Mouse (Mus musculus): ENCODE results near the gene Qsox1. TPM values are rescaled to one million over a fixed set of nuclear protein-coding genes. Genes with fewer than 3 reads are reported as not detected.
A peak's percentile ranks its signal among the peaks of the same experiment; 100 is the strongest.

The Qsox1 gene
- polyA plus RNA-seq, 1 experiment from 2014 or later: 15.8 TPM

DNA sequence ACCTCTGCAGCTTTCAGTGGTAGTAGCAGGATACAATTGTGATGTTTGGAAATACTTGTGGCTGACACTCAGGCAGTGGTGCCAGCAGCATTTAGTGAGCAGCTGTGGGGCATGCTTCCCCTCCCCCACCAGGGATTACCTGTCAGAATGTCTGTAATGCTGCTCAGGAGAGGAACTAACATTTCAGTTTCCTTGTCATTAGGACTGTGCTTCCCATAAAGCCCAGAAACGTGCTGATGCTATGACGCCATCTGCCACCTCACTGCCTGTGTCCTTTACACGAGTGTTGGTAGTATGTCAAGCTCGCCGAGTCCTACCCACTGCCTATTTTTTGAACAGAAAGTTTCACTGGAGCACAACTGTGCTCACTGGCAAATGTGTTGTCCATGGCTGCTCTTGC is 8.0 kb upstream of the Qsox1 start:
- no peak overlapping the region for H3K27ac ChIP-seq
- no peaks in the 10 kb centered on the region for H3K36me3 ChIP-seq (replicated peaks)
- H3K4me1 ChIP-seq: no peaks in the 10 kb centered on the region
- H3K27me3 ChIP-seq (ENCODE audit: poor library complexity, severe bottlenecking): no peaks in the 10 kb centered on the region
- H3K9me3 ChIP-seq: no peaks in the 10 kb centered on the region
- WGBS: 90% methylated on average over 5 of the region's 5 CpGs
- no peak overlapping the region for H3K4me3 ChIP-seq
- DNase-seq (ENCODE audit: extremely low spot score, low spot score): no peak

DNA sequence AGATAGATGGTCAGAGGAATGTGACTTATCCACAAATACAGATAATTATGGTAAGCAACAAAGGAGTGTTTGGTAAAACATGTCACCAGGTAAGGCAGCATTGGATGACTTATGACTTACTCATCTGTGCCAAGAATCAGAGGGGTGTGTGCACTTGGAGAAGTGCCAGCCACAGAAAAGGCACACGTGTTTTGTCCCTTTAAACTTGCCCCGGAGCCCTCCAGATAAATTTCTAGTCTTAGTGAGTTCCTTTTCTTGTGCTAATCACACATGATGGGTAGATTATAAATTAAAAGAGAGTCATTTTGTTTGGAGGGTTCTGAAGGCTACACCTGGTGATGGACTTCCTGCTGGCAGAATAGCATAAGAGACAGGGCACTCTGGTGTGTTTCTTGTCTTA is 3.5 kb upstream of the Qsox1 start:
- Histone ChIP-seq H3K27ac (no peak overlapping the region), H3K36me3 (replicated peaks) (no peaks in the 10 kb centered on the region), H3K4me3 (no peak overlapping the region), H3K4me1 (peaks cover 16% of the 10 kb centered on the region), H3K27me3 (ENCODE audit: poor library complexity, severe bottlenecking) (peaks cover 30% of the 10 kb centered on the region), H3K9me3 (no peaks in the 10 kb centered on the region)
- 80% methylated on average over 2 of the region's 2 CpGs for WGBS
- no peak for DNase-seq (ENCODE audit: extremely low spot score, low spot score)

DNA sequence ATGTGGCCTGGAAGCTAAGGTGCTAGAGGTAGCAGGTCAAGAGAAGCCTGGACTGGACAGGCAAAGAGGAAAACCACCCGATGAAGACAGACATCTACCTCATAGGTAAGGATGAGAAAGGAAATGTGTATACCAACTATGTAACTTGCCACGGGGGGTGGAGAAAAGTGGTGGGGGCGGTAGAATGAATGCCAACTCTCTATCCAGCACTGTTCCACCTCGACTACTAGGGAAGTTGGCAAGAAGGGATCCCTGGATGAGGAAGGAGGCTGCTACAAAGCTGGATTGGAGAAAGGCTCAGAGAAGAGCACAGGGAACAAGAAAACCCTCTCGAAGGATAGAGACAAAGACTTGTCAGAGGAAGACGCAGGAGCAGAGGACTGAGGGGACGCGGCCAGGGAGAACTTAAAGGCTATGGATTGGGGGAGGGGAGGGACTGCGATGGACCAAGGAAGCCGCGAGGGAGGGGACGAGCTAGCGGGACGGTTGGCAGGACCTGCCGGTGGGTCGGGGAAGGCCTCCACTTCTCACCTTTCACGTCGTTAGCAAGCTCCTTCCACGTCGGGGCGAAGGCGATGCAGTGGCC is 601 bp downstream of the Qsox1 start:
- 4% methylated on average over 22 of the region's 22 CpGs for WGBS
- Histone ChIP-seq H3K9me3 (no peaks in the 10 kb centered on the region), H3K36me3 (replicated peaks) (no peaks in the 10 kb centered on the region), H3K4me1 (peaks cover 28% of the 10 kb centered on the region), H3K4me3 (peak overlapping the region; percentile 87), H3K27ac (peak overlapping the region; percentile 85), H3K27me3 (ENCODE audit: poor library complexity, severe bottlenecking) (peaks cover 36% of the 10 kb centered on the region)
- no peak for DNase-seq (ENCODE audit: extremely low spot score, low spot score)

DNA sequence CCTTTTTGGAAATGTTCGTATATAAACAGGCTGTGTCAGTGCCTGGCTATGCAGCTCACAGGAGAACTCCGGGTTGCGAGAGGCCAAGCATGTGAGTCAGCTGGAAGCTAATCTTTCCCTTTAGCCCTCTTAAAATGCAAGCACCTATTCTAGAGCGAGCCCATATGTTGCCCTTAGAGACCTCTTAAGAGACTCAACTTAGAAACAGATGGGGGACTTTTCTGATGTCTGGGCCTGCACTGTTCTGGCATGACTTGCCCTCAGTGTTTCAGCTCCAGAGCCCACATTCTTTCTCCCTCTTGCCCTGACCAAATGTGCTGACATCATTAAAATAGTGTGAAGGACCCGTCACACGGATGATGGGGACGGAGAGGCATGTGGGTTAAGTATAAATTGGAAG is 2.1 kb downstream of the Qsox1 start:
- Histone ChIP-seq H3K36me3 (replicated peaks) (no peaks in the 10 kb centered on the region), H3K4me1 (peaks cover 28% of the 10 kb centered on the region), H3K27ac (no peak overlapping the region), H3K9me3 (no peaks in the 10 kb centered on the region), H3K27me3 (ENCODE audit: poor library complexity, severe bottlenecking) (peaks cover 36% of the 10 kb centered on the region), H3K4me3 (no peak overlapping the region)
- WGBS: 76% methylated on average over 7 of the region's 7 CpGs
- no peak for DNase-seq (ENCODE audit: extremely low spot score, low spot score)

DNA sequence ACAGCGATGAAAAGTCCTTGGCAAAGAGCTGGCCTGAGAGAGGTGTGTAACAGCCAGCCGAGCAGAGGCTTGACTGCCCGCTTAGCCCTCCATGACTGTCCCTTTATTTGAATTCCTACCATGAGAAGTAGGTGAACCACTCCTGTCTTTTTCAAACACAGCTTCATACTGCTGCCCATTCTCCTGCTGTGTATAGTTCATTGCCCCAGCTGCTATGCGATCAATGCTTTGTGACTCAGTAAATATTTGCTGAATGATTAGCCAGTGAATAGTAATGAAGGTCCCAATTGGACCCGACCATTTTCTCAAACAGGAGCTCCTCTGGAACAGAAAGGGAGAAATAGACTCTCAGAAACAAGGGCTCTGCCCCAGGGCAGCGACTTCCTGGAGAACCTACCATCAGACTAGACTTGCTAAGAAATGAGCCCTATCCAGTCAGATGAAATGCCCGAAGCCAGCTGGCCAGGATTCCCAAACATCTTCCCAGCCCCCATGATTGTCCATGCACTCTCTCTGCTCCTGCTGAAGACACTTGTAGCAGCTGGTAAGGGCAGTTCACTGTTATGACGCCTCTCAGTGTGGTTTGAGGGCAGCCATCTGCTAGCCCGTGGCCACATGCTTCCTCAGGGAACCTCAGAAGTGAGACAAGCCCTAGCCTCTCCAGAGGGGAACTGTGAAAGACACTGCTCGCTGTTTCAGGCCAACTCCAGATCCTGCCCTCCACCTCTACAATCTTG is 2.8 kb downstream of the Qsox1 start:
- peaks cover 35% of the 10 kb centered on the region for H3K27me3 ChIP-seq (ENCODE audit: poor library complexity, severe bottlenecking)
- WGBS: 83% methylated on average over 10 of the region's 10 CpGs
- peaks cover 28% of the 10 kb centered on the region for H3K4me1 ChIP-seq
- no peak overlapping the region for H3K4me3 ChIP-seq
- no peaks in the 10 kb centered on the region for H3K36me3 ChIP-seq (replicated peaks)
- H3K27ac ChIP-seq: no peak overlapping the region
- no peak for DNase-seq (ENCODE audit: extremely low spot score, low spot score)
- H3K9me3 ChIP-seq: no peaks in the 10 kb centered on the region

DNA sequence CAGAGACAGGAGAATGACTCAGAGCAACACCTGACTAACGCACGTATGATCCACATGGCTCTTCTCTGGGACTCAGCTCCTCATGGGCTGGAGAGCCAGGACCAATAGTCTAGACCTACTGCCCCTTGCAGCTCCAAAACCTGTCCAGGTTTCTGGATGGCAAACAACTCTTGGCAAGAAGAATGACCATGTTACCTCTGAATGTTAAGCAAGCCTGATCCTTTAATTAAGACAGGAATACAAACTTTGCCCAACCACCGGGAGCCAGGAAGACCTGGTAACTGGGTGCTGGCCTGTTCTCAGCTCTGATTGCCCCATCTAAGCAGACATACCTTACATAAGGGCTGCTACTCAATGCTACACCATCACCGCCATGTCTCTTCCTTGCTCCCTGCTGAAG is 4.4 kb downstream of the Qsox1 start:
- Histone ChIP-seq H3K36me3 (replicated peaks) (peaks cover 2% of the 10 kb centered on the region; the same call in 1 of the 2 replicates), H3K9me3 (no peaks in the 10 kb centered on the region), H3K27ac (no peak overlapping the region), H3K4me1 (peaks cover 27% of the 10 kb centered on the region), H3K4me3 (no peak overlapping the region), H3K27me3 (ENCODE audit: poor library complexity, severe bottlenecking) (peaks cover 19% of the 10 kb centered on the region)
- no peak for DNase-seq (ENCODE audit: extremely low spot score, low spot score)
- 98% methylated on average over 4 of the region's 4 CpGs for WGBS

DNA sequence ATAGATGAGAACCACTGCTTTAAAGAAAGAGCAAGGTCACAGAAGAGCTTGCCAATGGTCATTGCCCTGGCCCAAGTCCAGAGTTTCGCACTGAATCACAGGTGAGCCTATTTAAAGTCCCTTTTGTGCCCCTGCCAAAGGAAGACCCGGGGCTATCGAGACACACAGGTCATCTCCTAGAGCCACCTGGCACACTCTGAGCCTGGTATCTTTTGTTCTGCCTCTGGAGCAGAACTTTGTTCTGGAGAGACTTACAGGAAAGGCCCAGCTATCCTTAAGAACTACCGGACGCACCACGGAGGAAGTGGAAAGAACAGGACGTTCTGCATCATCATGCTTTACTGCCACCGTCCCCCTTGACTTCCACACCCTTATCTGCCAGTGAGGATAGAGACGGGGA is 7.1 kb downstream of the Qsox1 start:
- WGBS: 96% methylated on average over 9 of the region's 9 CpGs
- Histone ChIP-seq H3K27me3 (ENCODE audit: poor library complexity, severe bottlenecking) (0 out of 2 replicates have a peak, but pooled peaks cover under 1% of the 10 kb centered on the region), H3K4me1 (peaks cover 8% of the 10 kb centered on the region), H3K36me3 (replicated peaks) (peaks cover 16% of the 10 kb centered on the region), H3K9me3 (no peaks in the 10 kb centered on the region), H3K4me3 (no peak overlapping the region), H3K27ac (no peak overlapping the region)
- DNase-seq (ENCODE audit: extremely low spot score, low spot score): no peak

DNA sequence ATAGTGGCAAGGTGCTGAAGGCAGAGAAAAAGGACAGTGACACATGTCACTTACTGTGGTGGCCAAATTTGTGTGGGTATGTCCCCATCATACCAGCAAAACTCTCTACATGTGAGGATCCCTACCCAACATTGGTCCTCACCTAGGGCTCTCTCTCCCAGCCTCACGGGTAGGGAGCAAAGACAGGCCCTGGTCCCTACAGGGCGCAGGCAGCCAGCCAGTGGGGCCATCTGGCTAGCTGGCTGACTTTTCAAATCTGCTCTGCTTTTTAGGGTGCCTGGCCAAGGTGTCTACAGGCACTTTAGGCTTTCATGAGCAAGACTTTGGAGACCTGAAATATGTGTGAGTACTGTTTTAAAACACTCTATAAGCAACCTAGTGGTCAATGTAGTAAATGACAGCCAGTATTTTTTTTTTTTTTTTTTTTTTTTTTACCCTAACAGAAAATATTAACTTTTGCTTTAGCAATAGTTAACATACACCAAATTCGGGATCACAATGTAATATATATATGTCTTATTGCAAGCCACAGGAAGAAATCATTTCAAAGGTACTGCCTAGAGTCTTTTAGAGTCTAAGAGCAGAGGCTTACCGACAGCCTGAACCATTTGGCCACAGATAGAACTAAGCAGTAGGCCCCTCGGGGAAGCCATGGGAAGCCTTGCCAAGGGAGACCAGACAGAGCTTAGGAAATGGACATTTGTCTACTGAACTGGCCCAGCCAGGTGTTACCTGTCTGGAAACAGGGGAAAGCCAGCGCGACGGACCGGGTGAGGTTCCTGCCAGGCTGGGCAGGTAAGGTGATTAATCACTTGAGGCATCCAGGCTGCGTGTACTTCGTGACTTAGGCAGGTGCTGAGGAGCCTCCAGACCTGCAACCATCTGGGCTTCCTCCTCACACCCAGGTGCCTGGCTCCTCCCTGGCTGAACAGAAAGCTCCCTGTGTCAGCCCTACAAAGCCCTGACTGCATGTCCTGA is 11.4 kb downstream of the Qsox1 start:
- DNase-seq (ENCODE audit: extremely low spot score, low spot score): no peak
- 0 out of 2 replicates have a peak, but pooled peaks cover 8% of the 10 kb centered on the region for H3K4me1 ChIP-seq
- WGBS: 87% methylated on average over 11 of the region's 11 CpGs
- H3K9me3 ChIP-seq: no peaks in the 10 kb centered on the region
- H3K4me3 ChIP-seq: no peak overlapping the region
- H3K36me3 ChIP-seq (replicated peaks): peaks cover 25% of the 10 kb centered on the region
- no peaks in the 10 kb centered on the region for H3K27me3 ChIP-seq (ENCODE audit: poor library complexity, severe bottlenecking)
- no peak overlapping the region for H3K27ac ChIP-seq

DNA sequence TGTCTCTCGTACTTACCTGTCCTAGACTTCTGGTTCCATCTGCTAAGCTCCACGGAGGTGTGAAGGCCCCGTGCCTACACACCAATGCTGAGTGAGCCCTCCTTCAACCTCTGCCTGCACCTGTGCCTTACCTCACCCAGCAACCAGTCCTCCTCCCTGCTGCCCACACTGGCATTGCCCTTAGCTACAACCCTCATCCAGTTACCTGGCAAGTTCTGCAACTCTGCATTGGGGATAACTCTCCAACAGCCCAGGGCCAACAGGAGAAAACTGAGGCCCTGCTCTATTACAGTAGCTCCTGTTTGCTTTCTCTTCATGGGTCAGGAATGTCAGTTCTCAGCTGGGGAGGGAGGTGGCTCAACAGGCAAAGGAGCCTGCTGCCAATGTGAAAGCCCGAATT is 14.7 kb downstream of the Qsox1 start:
- H3K27me3 ChIP-seq (ENCODE audit: poor library complexity, severe bottlenecking): no peaks in the 10 kb centered on the region
- H3K36me3 ChIP-seq (replicated peaks): peaks cover 45% of the 10 kb centered on the region
- WGBS: 87% methylated on average over 4 of the region's 4 CpGs
- no peak overlapping the region for H3K4me3 ChIP-seq
- H3K27ac ChIP-seq: no peak overlapping the region
- H3K4me1 ChIP-seq: 0 out of 2 replicates have a peak, but pooled peaks cover 8% of the 10 kb centered on the region
- H3K9me3 ChIP-seq: no peaks in the 10 kb centered on the region
- DNase-seq (ENCODE audit: extremely low spot score, low spot score): no peak

DNA sequence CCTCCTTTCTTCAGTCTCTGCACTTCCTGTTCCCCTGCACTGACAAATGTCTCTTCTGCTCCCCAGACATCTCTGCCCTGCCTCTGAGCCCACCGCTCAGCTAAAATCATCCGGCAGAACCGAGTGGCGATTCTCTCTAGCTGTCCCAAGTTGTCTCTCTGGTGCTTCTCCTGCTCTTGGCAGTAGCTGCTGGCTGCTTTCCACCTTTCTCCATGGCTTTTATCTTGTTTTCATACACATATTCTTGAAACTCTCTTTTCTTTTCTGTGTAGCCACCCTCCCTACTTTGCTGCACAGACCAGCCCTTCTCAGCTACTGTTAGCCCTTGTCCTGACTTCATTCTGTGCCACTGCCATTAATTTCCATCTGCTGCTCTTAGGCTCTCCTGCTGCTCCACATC is 15.3 kb downstream of the Qsox1 start:
- H3K4me3 ChIP-seq: no peak overlapping the region
- WGBS: 91% methylated on average over 4 of the region's 4 CpGs
- H3K4me1 ChIP-seq: 0 out of 2 replicates have a peak, but pooled peaks cover 8% of the 10 kb centered on the region
- no peaks in the 10 kb centered on the region for H3K27me3 ChIP-seq (ENCODE audit: poor library complexity, severe bottlenecking)
- no peak overlapping the region for H3K27ac ChIP-seq
- H3K36me3 ChIP-seq (replicated peaks): peaks cover 41% of the 10 kb centered on the region
- DNase-seq (ENCODE audit: extremely low spot score, low spot score): no peak
- H3K9me3 ChIP-seq: no peaks in the 10 kb centered on the region

DNA sequence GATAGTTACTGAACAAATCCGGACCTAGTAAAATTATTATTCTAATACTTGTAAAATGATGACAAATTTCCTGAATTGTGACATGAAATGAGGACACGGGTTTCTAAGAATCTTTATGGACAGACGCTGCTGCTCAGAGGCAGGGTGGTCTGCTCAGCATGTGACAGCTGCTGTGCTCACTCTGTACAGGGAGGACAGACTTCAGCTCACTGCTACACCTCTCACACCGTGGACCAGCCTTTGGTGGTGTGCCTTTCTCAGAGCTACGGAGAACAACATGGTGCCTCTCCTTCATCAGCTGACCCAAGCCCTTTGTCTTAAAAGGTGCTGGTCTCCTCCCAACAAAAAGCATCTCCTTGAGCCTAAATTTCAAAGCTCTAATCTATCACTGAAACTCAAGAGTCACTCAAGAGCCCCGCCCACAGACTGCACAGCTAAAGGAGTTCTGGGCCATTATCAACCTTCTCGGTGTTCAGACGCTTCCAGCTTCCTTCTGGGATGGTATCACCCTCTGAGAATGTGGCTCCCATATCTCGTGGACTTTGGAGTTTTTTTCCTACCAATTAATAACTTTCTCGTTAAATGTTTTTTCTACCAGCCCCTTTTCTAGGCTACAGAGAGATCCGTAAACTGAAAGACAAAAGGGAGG is 15.8 kb downstream of the Qsox1 start:
- no peaks in the 10 kb centered on the region for H3K9me3 ChIP-seq
- DNase-seq (ENCODE audit: extremely low spot score, low spot score): no peak
- no peak overlapping the region for H3K4me3 ChIP-seq
- H3K27me3 ChIP-seq (ENCODE audit: poor library complexity, severe bottlenecking): no peaks in the 10 kb centered on the region
- H3K4me1 ChIP-seq: 0 out of 2 replicates have a peak, but pooled peaks cover 8% of the 10 kb centered on the region
- WGBS: 83% methylated on average over 11 of the region's 11 CpGs
- peaks cover 41% of the 10 kb centered on the region for H3K36me3 ChIP-seq (replicated peaks)
- no peak overlapping the region for H3K27ac ChIP-seq

DNA sequence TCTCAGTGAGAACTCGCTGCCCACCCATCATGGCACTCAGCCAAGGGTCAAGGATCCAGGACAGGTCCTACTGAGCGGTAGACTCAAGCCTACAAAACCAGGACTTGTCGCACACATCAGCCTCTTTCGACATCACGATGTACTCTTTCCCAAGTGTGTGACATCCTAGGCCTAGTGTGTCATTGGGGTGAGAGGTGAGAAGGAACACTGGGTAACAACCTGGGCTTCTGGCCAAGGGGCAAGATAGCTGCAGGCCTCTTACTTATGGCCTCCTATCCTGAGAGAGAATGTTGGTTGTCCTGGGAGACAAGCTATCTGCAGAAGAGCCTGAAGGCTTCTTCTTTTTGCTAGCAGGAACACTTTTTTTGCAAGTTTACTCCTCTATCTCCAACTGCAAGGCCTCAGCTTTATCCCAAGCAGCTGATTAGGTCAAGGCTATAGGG is 16.9 kb downstream of the Qsox1 start:
- Histone ChIP-seq H3K4me1 (peaks cover 10% of the 10 kb centered on the region), H3K36me3 (replicated peaks) (peaks cover 37% of the 10 kb centered on the region)
- WGBS: 94% methylated on average over 5 of the region's 5 CpGs

More for the DNA sequence above, 16.9 kb downstream of the Qsox1 start:
- no peak overlapping the region for H3K27ac ChIP-seq
- H3K27me3 ChIP-seq (ENCODE audit: poor library complexity, severe bottlenecking): no peaks in the 10 kb centered on the region
- no peak for DNase-seq (ENCODE audit: extremely low spot score, low spot score)
- H3K4me3 ChIP-seq: no peak overlapping the region
- H3K9me3 ChIP-seq: no peaks in the 10 kb centered on the region

All from forebrain, embryonic 10.5 days (tissue).